Mouse (Mus musculus) ES-E14 (cell line): ENCODE measurements around the gene G430095P16Rik.

Experiments
- CHD2 ChIP-seq: IDR thresholded peaks from 2 replicates; pipeline ENCODE4 v1.6.1; 2014; ENCODE audit warnings: mild to moderate bottlenecking, low read depth, low read length, inconsistent platforms
- HCFC1 ChIP-seq: IDR thresholded peaks from 2 replicates; pipeline ENCODE4 v1.6.1; 2012; ENCODE audit warnings: low read length, inconsistent platforms, borderline replicate concordance; ENCODE audit not compliant: insufficient read depth
- MAFK ChIP-seq: IDR thresholded peaks from 2 replicates; pipeline ENCODE4 v1.6.1; 2014; ENCODE audit warnings: mild to moderate bottlenecking, low read depth, low read length, inconsistent platforms; ENCODE audit not compliant: insufficient read depth
- ZC3H11A ChIP-seq: IDR thresholded peaks from 2 replicates; pipeline ENCODE4 v1.6.1; 2012; ENCODE audit warnings: low read depth, mild to moderate bottlenecking, inconsistent platforms, low read length, borderline replicate concordance
- ZNF384 ChIP-seq: IDR thresholded peaks from 2 replicates; pipeline ENCODE4 v1.6.1; 2012; ENCODE audit warnings: low read depth, low read length, inconsistent platforms

DNA sequence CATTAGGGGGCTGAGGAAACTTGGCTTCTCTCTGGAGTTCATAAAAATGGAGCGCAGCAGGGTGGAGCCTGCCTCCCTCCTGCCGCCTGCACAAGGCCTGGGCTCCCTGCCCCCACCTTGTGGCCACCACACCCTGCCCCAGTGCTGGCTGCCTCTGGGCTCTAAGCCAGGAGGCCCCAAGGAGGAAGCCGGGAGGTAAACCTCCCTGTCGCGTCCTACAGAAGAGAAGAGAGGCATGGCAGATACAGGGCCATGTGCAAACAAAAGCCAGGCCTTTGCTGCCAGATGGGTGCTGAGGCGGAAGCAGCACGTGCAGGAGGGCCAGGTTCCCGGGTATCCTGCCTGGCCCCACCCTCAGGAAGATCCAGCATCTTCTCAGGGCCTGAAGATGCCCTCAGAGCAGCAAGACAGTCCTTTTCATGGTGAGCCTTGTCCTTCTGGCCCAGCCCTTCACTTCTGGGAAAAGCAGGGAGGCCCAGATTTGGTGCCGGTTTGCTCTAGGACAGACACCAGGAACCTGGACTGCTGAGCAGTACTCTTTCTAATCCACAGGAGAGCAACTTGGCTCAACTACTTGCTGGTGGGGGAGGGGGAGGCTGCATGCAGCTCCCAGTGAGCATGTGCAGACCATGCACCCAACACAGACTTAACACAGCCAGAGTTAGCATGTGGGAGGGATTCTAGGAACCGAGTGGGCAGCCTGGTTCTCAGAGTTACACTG, at the start of gene G430095P16Rik:
- TF ChIP-seq CHD2 (no peak), ZC3H11A (no peak), ZNF384 (no peak), MAFK (no peak), HCFC1 (no peak)
